Mouse (Mus musculus) heart, embryonic 12.5 days (tissue): ENCODE results near the gene 9430097D07Rik. TPM values are rescaled to one million over a fixed set of nuclear protein-coding genes. Genes with fewer than 3 reads are reported as not detected.

ENCODE experiments used
- ATAC-seq: fragments of 200-750 bp; cut with Nextera tagmentation; 2 replicates; pipeline ENCODE4 v1.8.0; 2017; ENCODE audit warnings: moderate TSS enrichment, moderate library complexity; ENCODE audit not compliant: insufficient number of reproducible peaks, low FRiP score
- H3K27ac ChIP-seq: fragments of 300-500 bp; sonication (generic); 2 replicates; pipeline ENCODE4 v1.5.1; 2016; ENCODE audit warnings: mild to moderate bottlenecking, moderate library complexity; ENCODE audit not compliant: poor library complexity, severe bottlenecking
- H3K27me3 ChIP-seq: fragments of 300-500 bp; sonication (generic); replicated peaks from 2 replicates; pipeline ENCODE4 v1.6.1; 2016; ENCODE audit warnings: mild to moderate bottlenecking, moderate library complexity
- H3K36me3 ChIP-seq: fragments of 300-500 bp; sonication (generic); 2 replicates; pipeline ENCODE4 v1.6.1; 2016; ENCODE audit warnings: mild to moderate bottlenecking, moderate library complexity
- H3K4me1 ChIP-seq: fragments of 300-500 bp; sonication (generic); replicated peaks from 2 replicates; pipeline ENCODE4 v1.6.1; 2016; ENCODE audit warnings: mild to moderate bottlenecking
- H3K4me2 ChIP-seq: fragments of 300-500 bp; sonication (generic); 2 replicates; pipeline ENCODE4 v1.6.1; 2016; ENCODE audit warnings: mild to moderate bottlenecking, moderate library complexity
- H3K4me3 ChIP-seq: fragments of 300-500 bp; sonication (generic); 2 replicates; pipeline ENCODE4 v1.5.1; 2016; ENCODE audit warnings: mild to moderate bottlenecking
- H3K9ac ChIP-seq: fragments of 300-500 bp; sonication (generic); 2 replicates; pipeline ENCODE4 v1.6.1; 2016; ENCODE audit warnings: mild to moderate bottlenecking, moderate library complexity
- H3K9me3 ChIP-seq: fragments of 300-500 bp; sonication (generic); replicated peaks from 2 replicates; pipeline ENCODE4 v1.6.1; 2016; ENCODE audit warnings: mild to moderate bottlenecking, moderate library complexity
- WGBS: fragments of 180-500 bp; shearing (Covaris S2); methylation state at CpG from one replicate; pipeline ENCODE4 v1.1.7; 2016; 5-methylcytosine and 5-hydroxymethylcytosine counted together
- polyA plus RNA-seq: library from polyadenylated mRNA; unstranded; fragments of >200 nt; fragmentation: Nextera tagmentation; extraction: Ambion mirVana; gene quantifications from 2 replicates; pipeline ENCODE4 v1.2.1, GENCODE M21; 2016

Gene 9430097D07Rik
- polyA plus RNA-seq, 1 experiment from 2014 or later, result 0.18 TPM

- Histone ChIP-seq H3K4me3 (no peak overlapping the region), H3K9me3 (no peaks in the 10 kb centered on the region), H3K36me3 (no peaks in the 10 kb centered on the region), H3K4me1 (peaks cover 32% of the 10 kb centered on the region), H3K27me3 (no peaks in the 10 kb centered on the region), H3K4me2 (no peak overlapping the region), H3K27ac (no peak overlapping the region), H3K9ac (no peak overlapping the region)
- 78% methylated on average over 2 of the region's 2 CpGs for WGBS
- no peak for ATAC-seq
Observed at GRCm38 (mm10) chr2:32533163-32533562, 42.3 kb downstream of the 9430097D07Rik start.

DNA sequence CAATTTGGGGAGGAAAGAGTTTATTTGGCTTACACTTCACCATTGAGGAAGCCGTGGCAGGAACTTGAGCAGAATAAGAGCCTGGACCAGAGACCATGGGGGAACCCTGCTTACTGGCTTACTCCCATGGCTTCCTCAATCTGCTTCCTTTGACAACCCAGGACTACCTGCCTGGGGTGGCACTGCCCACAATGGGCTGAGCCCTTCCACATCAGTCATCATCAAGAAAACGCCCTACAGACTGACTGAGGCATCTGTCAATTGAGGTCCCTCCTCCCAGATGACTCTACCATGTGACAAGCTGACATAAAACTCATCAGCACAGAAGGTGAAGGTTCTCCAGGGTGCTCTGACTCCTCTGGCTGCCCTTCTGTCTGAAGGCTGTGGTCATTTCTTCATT lies 45.0 kb downstream of the 9430097D07Rik start:
- Histone ChIP-seq H3K36me3 (no peaks in the 10 kb centered on the region), H3K9me3 (no peaks in the 10 kb centered on the region), H3K4me3 (no peak overlapping the region), H3K27me3 (no peaks in the 10 kb centered on the region), H3K27ac (no peak overlapping the region), H3K4me2 (no peak overlapping the region), H3K9ac (no peak overlapping the region), H3K4me1 (peaks cover 9% of the 10 kb centered on the region; the same call in 1 of the 2 replicates)
- WGBS, result 74% methylated on average over 2 of the region's 2 CpGs
- no peak for ATAC-seq

GRCm38 (mm10) chr2:32528326-32528725 lies 47.2 kb downstream of the 9430097D07Rik start:
- H3K9me3 ChIP-seq, result no peaks in the 10 kb centered on the region
- H3K36me3 ChIP-seq, result no peaks in the 10 kb centered on the region
- H3K4me2 ChIP-seq, result no peak overlapping the region
- 92% methylated on average over 1 of the region's 1 CpGs for WGBS
- no peak overlapping the region for H3K4me3 ChIP-seq
- no peak for ATAC-seq
- no peak overlapping the region for H3K27ac ChIP-seq
- H3K27me3 ChIP-seq, result no peaks in the 10 kb centered on the region
- H3K4me1 ChIP-seq, result no peaks in the 10 kb centered on the region
- no peak overlapping the region for H3K9ac ChIP-seq

DNA sequence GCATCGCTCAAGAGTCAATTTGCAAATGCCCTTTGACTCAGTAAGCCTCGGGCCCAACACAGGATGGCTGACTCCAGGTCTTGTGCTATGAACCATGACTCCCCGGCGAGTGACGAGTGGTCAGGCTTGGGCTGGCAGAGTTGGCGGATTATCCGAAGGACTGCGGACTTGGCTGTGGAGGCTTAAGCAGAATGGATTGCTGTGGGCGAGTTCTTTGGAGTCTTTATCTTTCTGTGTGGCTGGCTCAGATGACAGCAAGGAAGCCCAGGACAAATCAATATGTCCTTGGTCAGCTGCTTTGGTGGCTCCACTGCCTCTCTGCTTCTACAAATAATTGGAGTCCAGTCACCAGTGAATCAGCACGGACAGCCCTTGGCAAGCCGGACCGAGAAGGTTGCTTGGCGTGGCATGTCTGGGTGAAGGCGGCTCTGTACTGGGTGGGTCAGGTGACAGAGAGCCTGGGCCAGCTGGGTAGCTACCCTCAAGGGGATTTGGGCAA lies 48.0 kb downstream of the 9430097D07Rik start:
- no peaks in the 10 kb centered on the region for H3K9me3 ChIP-seq
- H3K9ac ChIP-seq, result no peak overlapping the region
- no peak overlapping the region for H3K27ac ChIP-seq
- no peaks in the 10 kb centered on the region for H3K36me3 ChIP-seq
- no peak for ATAC-seq
- no peak overlapping the region for H3K4me2 ChIP-seq
- H3K27me3 ChIP-seq, result no peaks in the 10 kb centered on the region
- no peaks in the 10 kb centered on the region for H3K4me1 ChIP-seq
- WGBS, result 82% methylated on average over 14 of the region's 14 CpGs
- no peak overlapping the region for H3K4me3 ChIP-seq

GRCm38 (mm10) chr2:32525816-32526215 lies 49.7 kb downstream of the 9430097D07Rik start:
- 81% methylated on average over 12 of the region's 12 CpGs for WGBS
- no peaks in the 10 kb centered on the region for H3K36me3 ChIP-seq
- ATAC-seq, result no peak
- H3K4me2 ChIP-seq, result no peak overlapping the region
- H3K27me3 ChIP-seq, result no peaks in the 10 kb centered on the region
- no peak overlapping the region for H3K4me3 ChIP-seq
- H3K9me3 ChIP-seq, result no peaks in the 10 kb centered on the region
- H3K4me1 ChIP-seq, result no peaks in the 10 kb centered on the region
- no peak overlapping the region for H3K9ac ChIP-seq
- no peak overlapping the region for H3K27ac ChIP-seq

DNA sequence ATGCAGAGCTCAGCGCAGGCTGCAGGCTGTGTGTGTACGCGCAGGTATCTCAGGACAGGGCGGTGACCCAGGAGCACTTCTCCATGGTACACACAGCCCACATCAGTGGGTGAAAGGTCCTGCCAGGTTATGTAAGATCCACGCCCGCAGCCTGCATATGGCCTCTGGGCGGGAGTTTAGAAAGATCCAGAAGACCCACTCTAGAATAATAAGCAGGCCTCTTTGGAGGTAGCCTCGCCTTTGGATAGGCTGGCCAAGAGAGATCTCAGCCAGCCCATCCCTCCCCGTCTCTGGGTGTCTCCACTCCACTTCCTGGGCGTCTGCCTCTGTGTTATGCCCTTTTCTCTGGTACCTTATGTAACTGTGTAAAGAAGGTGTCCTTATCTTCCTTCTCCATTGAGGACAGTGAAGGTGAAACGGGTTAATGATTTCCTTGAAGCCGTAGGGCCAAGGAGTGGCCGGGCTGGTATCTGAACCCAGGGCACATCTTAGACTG lies 50.9 kb downstream of the 9430097D07Rik start:
- no peaks in the 10 kb centered on the region for H3K9me3 ChIP-seq
- H3K9ac ChIP-seq, result no peak overlapping the region
- H3K4me2 ChIP-seq, result no peak overlapping the region
- WGBS, result 84% methylated on average over 13 of the region's 13 CpGs
- no peaks in the 10 kb centered on the region for H3K36me3 ChIP-seq
- no peak overlapping the region for H3K4me3 ChIP-seq
- H3K4me1 ChIP-seq, result no peaks in the 10 kb centered on the region
- ATAC-seq, result no peak
- H3K27me3 ChIP-seq, result no peaks in the 10 kb centered on the region
- H3K27ac ChIP-seq, result no peak overlapping the region

Other genes with a start within 250 kb of the 9430097D07Rik start
- 40.5 and 42.2 TPM in 2 replicates for gene Ciz1, start 223.4 kb downstream of the 9430097D07Rik start, polyA plus RNA-seq
- gene Dnm1, start 222.3 kb downstream of the 9430097D07Rik start, polyA plus RNA-seq, result 6.2 and 7.6 TPM in 2 replicates
- gene 1110008P14Rik, start 193.7 kb downstream of the 9430097D07Rik start, polyA plus RNA-seq, result 48.2 and 48.9 TPM in 2 replicates
- 0.14 and 0.38 TPM in 2 replicates for gene Lcn2, start 187.4 kb downstream of the 9430097D07Rik start, polyA plus RNA-seq
- 39.9 and 44.9 TPM in 2 replicates for gene Ptges2, start 179.8 kb downstream of the 9430097D07Rik start, polyA plus RNA-seq
- 4.7 and 5.4 TPM in 2 replicates for gene Naif1, start 125.2 kb downstream of the 9430097D07Rik start, polyA plus RNA-seq
- gene Slc25a25, start 124.2 kb downstream of the 9430097D07Rik start, polyA plus RNA-seq, result 13.0 and 14.3 TPM in 2 replicates
- gene Fam102a, start 40.4 kb downstream of the 9430097D07Rik start, polyA plus RNA-seq, result 7.9 and 9.0 TPM in 2 replicates
- 68.0 and 71.5 TPM in 2 replicates for gene Dpm2, start 4.8 kb downstream of the 9430097D07Rik start, polyA plus RNA-seq
- gene Pip5kl1, start 887 bp downstream of the 9430097D07Rik start, polyA plus RNA-seq, result 0.23 and 0.33 TPM in 2 replicates
- 45.6 and 47.2 TPM in 2 replicates for gene St6galnac4, start 11.4 kb upstream of the 9430097D07Rik start, polyA plus RNA-seq
- gene St6galnac6, start 24.0 kb upstream of the 9430097D07Rik start, polyA plus RNA-seq, result 31.6 and 35.3 TPM in 2 replicates
- 285 and 294 TPM in 2 replicates for gene Ak1, start 46.1 kb upstream of the 9430097D07Rik start, polyA plus RNA-seq
- 159 and 168 TPM in 2 replicates for gene Eng, start 70.9 kb upstream of the 9430097D07Rik start, polyA plus RNA-seq
- gene Fpgs, start 128.5 kb upstream of the 9430097D07Rik start, polyA plus RNA-seq, result 18.7 and 20.3 TPM in 2 replicates
- gene Cdk9, start 137.4 kb upstream of the 9430097D07Rik start, polyA plus RNA-seq, result 67.5 and 73.3 TPM in 2 replicates
- 35.4 and 36.0 TPM in 2 replicates for gene Sh2d3c, start 145.4 kb upstream of the 9430097D07Rik start, polyA plus RNA-seq
- gene 6330409D20Rik, start 165.3 kb upstream of the 9430097D07Rik start, polyA plus RNA-seq, result not detected in 2 replicates
- gene Tor2a, start 181.6 kb upstream of the 9430097D07Rik start, polyA plus RNA-seq, result 38.5 and 39.3 TPM in 2 replicates
- 0.09 and 0.24 TPM in 2 replicates for gene Ttc16, start 199.9 kb upstream of the 9430097D07Rik start, polyA plus RNA-seq
- gene Ptrh1, start 200.1 kb upstream of the 9430097D07Rik start, polyA plus RNA-seq, result 4.2 and 5.2 TPM in 2 replicates
- 0.63 and 0.98 TPM in 2 replicates for gene Cfap157, start 208.7 kb upstream of the 9430097D07Rik start, polyA plus RNA-seq